Mouse (Mus musculus) myocyte (in vitro differentiated cells): Measurements from ENCODE around the gene Rapgef4.

Source experiments
- CEBPB ChIP-seq: IDR thresholded peaks from 2 replicates; pipeline ENCODE4 v1.6.1; 2011; ENCODE audit warnings: mild to moderate bottlenecking, moderate library complexity; ENCODE audit not compliant: poor library complexity, insufficient read depth, severe bottlenecking
- E2F4 ChIP-seq: IDR thresholded peaks from one replicate; pipeline ENCODE4 v1.6.1; 2011; ENCODE audit warnings: mild to moderate bottlenecking, control low read depth, moderate library complexity; ENCODE audit not compliant: insufficient read depth
- MAX ChIP-seq: IDR thresholded peaks from one replicate; pipeline ENCODE4 v1.6.1; 2011; ENCODE audit warnings: low read depth, mild to moderate bottlenecking, control low read depth
- MYOD1 ChIP-seq, 3 experiments: IDR thresholded peaks; one replicate each; pipeline ENCODE4 v1.6.1; 2011; ENCODE audit warnings: control low read depth in 2 of 3, low read depth in 2 of 3, mild to moderate bottlenecking in 2 of 3, moderate library complexity in 1 of 3; ENCODE audit not compliant: insufficient read length in 2 of 3, control insufficient read depth in 1 of 3
- MYOG ChIP-seq, 3 experiments: IDR thresholded peaks; one replicate each; pipeline ENCODE4 v1.6.1; 2011; ENCODE audit warnings: control low read depth in 2 of 3, low read depth in 2 of 3, mild to moderate bottlenecking in 2 of 3; ENCODE audit not compliant: insufficient read length in 2 of 3, control insufficient read depth in 1 of 3, insufficient read depth in 1 of 3
- POLR2A ChIP-seq: IDR thresholded peaks from one replicate; pipeline ENCODE4 v1.6.1; 2011; ENCODE audit warnings: low read depth, mild to moderate bottlenecking, control low read depth, moderate library complexity; ENCODE audit not compliant: insufficient read length
- POLR2AphosphoS2 ChIP-seq: IDR thresholded peaks from one replicate; pipeline ENCODE4 v1.6.1; 2011; ENCODE audit warnings: low read depth, control low read depth; ENCODE audit not compliant: insufficient read length
- REST ChIP-seq: IDR thresholded peaks from one replicate; pipeline ENCODE4 v1.6.1; 2011; ENCODE audit warnings: mild to moderate bottlenecking, control low read depth, moderate library complexity; ENCODE audit not compliant: insufficient read depth, insufficient read length
- SRF ChIP-seq: IDR thresholded peaks from one replicate; pipeline ENCODE4 v1.6.1; 2011; ENCODE audit warnings: low read depth; ENCODE audit not compliant: control insufficient read depth, insufficient read length
- TCF12 ChIP-seq: IDR thresholded peaks from one replicate; pipeline ENCODE4 v1.6.1; 2011; ENCODE audit warnings: mild to moderate bottlenecking, control low read depth; ENCODE audit not compliant: poor library complexity, insufficient read depth, severe bottlenecking
- TCF3 ChIP-seq: IDR thresholded peaks from one replicate; pipeline ENCODE4 v1.6.1; 2011; ENCODE audit warnings: low read depth, control low read depth; ENCODE audit not compliant: insufficient read length
- USF1 ChIP-seq: IDR thresholded peaks from one replicate; pipeline ENCODE4 v1.6.1; 2011; ENCODE audit warnings: low read depth, mild to moderate bottlenecking, control low read depth, moderate library complexity

DNA sequence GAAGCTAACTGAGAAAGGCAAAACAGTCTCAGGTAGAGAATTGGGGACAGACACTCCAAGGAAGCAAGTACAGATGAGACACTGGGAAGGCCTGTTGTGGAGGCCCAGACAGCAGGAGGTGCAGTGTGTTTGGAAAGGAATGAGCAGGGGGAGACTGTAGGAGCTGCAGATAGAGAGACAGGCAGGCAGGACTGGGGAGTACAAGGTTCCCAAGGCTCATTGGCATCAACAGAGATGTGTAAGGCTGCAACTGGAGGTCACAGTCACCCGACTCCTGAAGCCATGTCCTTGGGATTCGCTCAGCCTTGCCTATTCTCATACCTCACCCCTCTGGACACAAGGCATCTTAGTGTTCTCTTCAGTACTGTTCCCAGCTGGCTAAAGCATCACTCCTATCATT lies 145.4 kb downstream of the Rapgef4 start:
- no peak for TF ChIP-seq MAX
- TF ChIP-seq TCF12 = no peak
- no peak for TF ChIP-seq MYOG (IDR thresholded peaks at IDR 0.05; ENCODE audit: control insufficient read depth in 1 of 3, insufficient read depth in 1 of 3, insufficient read length in 2 of 3, low read depth in 2 of 3)
- no peak for TF ChIP-seq POLR2AphosphoS2
- TF ChIP-seq POLR2A = no peak
- no peak for TF ChIP-seq E2F4
- no peak for TF ChIP-seq MYOD1 (IDR thresholded peaks at IDR 0.05; ENCODE audit: control insufficient read depth in 1 of 3, insufficient read length in 2 of 3, low read depth in 2 of 3)
- no peak for TF ChIP-seq USF1
- no peak for TF ChIP-seq SRF
- TF ChIP-seq CEBPB = no peak
- TF ChIP-seq REST = no peak
- TF ChIP-seq TCF3 = no peak
